Mouse (Mus musculus) small intestine, adult 2 months (tissue): ENCODE results near the gene Trim17. TPM values are rescaled to one million over a fixed set of nuclear protein-coding genes. Genes with fewer than 3 reads are reported as not detected.

Source experiments
- H3K27ac ChIP-seq: fragments of 200-500 bp; 2 replicates; pipeline ENCODE4 v1.5.1; 2012; ENCODE audit warnings: low read depth, low read length, control low read depth, inconsistent platforms; ENCODE audit not compliant: insufficient read depth
- H3K27me3 ChIP-seq: fragments of 200-500 bp; 2 replicates; pipeline ENCODE4 v1.6.1; 2012; ENCODE audit warnings: mild to moderate bottlenecking, moderate library complexity, low read length, inconsistent platforms; ENCODE audit not compliant: control insufficient read depth, insufficient read depth
- H3K36me3 ChIP-seq: fragments of 200-500 bp; 2 replicates; pipeline ENCODE4 v1.6.1; 2012; ENCODE audit warnings: mild to moderate bottlenecking, low read length, control low read depth, inconsistent platforms; ENCODE audit not compliant: control insufficient read depth, insufficient read depth
- H3K4me1 ChIP-seq: fragments of 200-500 bp; 2 replicates; pipeline ENCODE4 v1.6.1; 2012; ENCODE audit warnings: low read length, inconsistent platforms, mixed read lengths; ENCODE audit not compliant: control insufficient read depth, insufficient read depth, insufficient read length
- H3K4me3 ChIP-seq: fragments of 200-500 bp; 2 replicates; pipeline ENCODE4 v1.5.1; 2012; ENCODE audit warnings: low read depth, mild to moderate bottlenecking, control low read depth, inconsistent platforms, low read length, moderate library complexity
- CTCF ChIP-seq: fragments of 200-500 bp; IDR thresholded peaks from 2 replicates; pipeline ENCODE4 v1.5.1; 2012; ENCODE audit warnings: low read depth, mild to moderate bottlenecking, control low read depth, inconsistent platforms, low read length, moderate library complexity, mixed read lengths; ENCODE audit not compliant: insufficient replicate concordance, insufficient read length; ENCODE audit errors: extremely low read depth
- POLR2A ChIP-seq: fragments of 200-500 bp; IDR thresholded peaks from 2 replicates; pipeline ENCODE4 v1.6.1; 2012; ENCODE audit warnings: low read depth, mild to moderate bottlenecking, control low read depth, inconsistent platforms, low read length, moderate library complexity
- WGBS: fragments of 180-500 bp; shearing (Covaris S2); methylation state at CpG from one replicate; pipeline ENCODE4 v1.1.7; 2018; 5-methylcytosine and 5-hydroxymethylcytosine counted together
- polyA plus RNA-seq: library from polyadenylated mRNA; depleted of rRNA; stranded (reverse); fragments of >200 nt; gene quantifications from 2 replicates; pipeline ENCODE4 v1.2.3, GENCODE M21; 2012

Trim17 gene
- polyA plus RNA-seq, 1 experiment: 0.08 TPM

DNA sequence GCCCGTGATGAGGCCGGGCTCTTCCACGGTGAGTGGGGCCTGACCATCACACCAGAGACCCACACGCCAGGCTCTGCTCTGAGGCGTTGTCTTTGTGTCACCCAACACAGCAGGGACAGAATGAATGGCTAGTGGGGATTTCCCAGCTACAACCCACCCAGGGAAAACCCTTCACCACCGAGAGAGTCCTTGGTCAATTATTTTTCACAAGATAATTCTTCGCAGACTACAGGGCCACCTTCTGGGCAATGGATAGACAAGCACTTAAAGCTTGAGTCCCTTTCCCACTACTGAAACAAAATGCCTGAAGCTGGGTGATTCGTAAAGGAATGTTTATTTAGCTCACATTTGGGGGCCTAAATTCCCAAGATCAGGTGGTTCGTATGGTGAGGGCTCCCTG is 32.1 kb upstream of the Trim17 start:
- H3K36me3 ChIP-seq: no peaks in the 10 kb centered on the region
- no peaks in the 10 kb centered on the region for H3K27me3 ChIP-seq
- H3K4me3 ChIP-seq: no peak overlapping the region
- TF ChIP-seq POLR2A (no peak), CTCF (no peak)
- H3K27ac ChIP-seq: no peak overlapping the region
- no peaks in the 10 kb centered on the region for H3K4me1 ChIP-seq
- WGBS: 76% methylated on average over 9 of the region's 9 CpGs

DNA sequence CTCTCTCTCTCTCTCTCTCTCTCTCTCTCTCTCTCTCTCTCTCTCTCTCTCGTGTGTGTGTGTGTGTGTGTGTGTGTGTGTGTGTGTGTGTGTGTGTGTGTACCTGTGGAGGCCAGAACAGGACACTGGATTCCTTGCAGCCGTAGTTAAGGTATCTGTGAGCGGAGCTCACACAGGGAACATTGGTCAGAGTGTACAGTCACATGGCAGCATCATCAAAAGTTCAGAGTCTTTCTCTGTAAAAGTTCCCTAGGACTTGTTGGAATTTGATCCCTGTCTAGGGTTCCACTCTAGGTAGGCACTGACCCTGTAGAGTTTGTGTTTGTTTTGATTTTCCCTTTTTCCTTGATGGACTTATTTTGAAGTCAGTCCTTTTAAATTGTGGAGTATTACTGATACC is 27.8 kb upstream of the Trim17 start:
- Histone ChIP-seq H3K27ac (no peak overlapping the region), H3K36me3 (0 out of 2 replicates have a peak, but pooled peaks cover 2% of the 10 kb centered on the region), H3K4me3 (no peak overlapping the region), H3K4me1 (peaks cover 13% of the 10 kb centered on the region; the same call in 1 of the 2 replicates), H3K27me3 (no peaks in the 10 kb centered on the region)
- WGBS: 43% methylated on average over 2 of the region's 3 CpGs
- TF ChIP-seq POLR2A (no peak), CTCF (no peak)

DNA sequence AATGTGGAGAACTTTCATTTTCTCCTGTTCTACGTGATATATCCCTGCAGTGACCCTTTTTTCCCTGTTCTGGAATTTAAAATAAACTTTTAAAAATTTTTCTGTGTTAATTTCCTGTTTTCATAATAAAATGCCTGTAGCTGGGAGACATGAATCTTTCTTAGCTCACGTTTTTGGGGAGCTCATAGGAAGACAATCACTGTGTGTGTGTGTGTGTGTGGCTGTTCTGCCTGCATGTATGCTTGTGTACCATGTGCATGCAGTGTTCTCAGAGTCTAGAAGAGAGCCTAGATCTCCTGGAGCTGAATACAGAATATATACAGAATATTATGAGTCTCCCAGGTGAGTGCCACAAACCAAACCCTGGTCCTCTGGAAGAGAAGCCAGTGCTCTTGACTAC is 27.4 kb upstream of the Trim17 start:
- Histone ChIP-seq H3K4me3 (no peak overlapping the region), H3K36me3 (0 out of 2 replicates have a peak, but pooled peaks cover 3% of the 10 kb centered on the region), H3K27ac (no peak overlapping the region), H3K4me1 (peaks cover 16% of the 10 kb centered on the region; the same call in 1 of the 2 replicates), H3K27me3 (no peaks in the 10 kb centered on the region)
- TF ChIP-seq POLR2A (no peak), CTCF (no peak)
- 49% methylated on average over 2 of the region's 2 CpGs for WGBS

DNA sequence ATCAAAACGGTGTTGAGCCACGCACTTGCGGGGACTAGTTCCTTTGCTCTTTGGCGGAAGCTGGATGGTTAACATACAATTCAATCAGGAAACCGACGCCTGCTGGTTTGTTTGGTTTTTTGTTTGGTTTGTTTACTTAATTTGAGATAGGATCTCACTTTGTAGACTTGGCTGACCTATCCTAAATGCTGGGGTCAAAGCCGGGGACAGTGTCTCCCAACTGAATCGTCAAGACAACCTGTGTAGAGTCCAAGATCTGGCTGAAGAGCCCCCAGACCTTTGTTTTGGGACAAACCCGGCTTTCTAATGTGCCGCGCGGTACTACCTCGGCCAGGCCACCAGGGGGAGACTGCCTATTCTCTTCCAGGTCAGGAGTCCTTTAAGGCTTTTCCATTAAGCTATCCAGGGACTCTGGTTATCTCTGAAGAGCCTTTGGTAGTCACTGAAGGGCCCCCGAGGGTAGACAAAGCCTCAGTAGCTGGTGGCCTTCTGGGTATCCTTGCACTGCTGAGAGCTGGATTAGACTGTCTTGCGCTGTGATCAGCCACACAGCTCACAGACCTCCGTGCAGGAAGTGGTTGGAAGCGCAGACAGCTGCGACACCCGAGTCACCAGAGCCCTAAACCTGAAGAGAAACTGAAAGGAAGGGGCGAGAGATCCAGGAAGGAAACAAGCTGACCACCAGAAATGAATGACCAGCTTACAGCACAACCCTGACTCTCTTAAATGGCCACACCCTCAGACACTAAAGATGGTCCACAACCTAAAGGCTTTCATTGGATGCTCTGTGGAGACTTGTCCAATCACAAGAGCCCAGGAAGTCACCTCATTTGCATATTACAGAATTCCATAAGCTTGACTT is 26.5 kb upstream of the Trim17 start:
- WGBS: 2% methylated on average over 20 of the region's 20 CpGs
- Histone ChIP-seq H3K4me3 (peak overlapping the region; percentile 61), H3K36me3 (peaks cover 10% of the 10 kb centered on the region), H3K27ac (peak overlapping the region; percentile 73), H3K4me1 (peaks cover 19% of the 10 kb centered on the region; the same call in 1 of the 2 replicates), H3K27me3 (no peaks in the 10 kb centered on the region)
- 0 out of 2 replicates have a peak, but pooled peaks have one; percentile 17 for TF ChIP-seq POLR2A
- TF ChIP-seq CTCF: peak; percentile 98

DNA sequence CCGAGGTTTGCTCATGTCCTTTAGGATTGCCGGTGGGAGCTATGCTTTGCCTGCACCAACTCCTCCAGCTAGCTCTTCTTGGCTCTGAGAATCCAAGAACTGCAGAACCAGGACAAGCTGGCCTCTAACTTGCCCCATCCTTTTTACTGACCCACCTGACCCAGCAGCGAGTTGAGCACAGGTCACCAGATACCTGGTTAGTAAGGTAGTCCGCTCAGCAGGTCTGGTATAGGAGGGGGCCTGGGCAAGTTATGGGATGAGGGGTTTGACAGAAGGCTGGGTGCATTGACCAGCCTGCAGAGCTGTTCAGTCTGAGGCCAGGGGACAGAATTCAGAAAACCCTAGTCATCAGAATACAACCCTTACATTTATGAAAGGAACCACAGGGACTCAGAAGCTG is 25.4 kb upstream of the Trim17 start:
- Histone ChIP-seq H3K36me3 (peaks cover 20% of the 10 kb centered on the region), H3K4me1 (peaks cover 19% of the 10 kb centered on the region; the same call in 1 of the 2 replicates), H3K27me3 (no peaks in the 10 kb centered on the region), H3K4me3 (no peak overlapping the region), H3K27ac (no peak overlapping the region)
- TF ChIP-seq CTCF: no peak
- no peak for TF ChIP-seq POLR2A
- 79% methylated on average over 4 of the region's 4 CpGs for WGBS

DNA sequence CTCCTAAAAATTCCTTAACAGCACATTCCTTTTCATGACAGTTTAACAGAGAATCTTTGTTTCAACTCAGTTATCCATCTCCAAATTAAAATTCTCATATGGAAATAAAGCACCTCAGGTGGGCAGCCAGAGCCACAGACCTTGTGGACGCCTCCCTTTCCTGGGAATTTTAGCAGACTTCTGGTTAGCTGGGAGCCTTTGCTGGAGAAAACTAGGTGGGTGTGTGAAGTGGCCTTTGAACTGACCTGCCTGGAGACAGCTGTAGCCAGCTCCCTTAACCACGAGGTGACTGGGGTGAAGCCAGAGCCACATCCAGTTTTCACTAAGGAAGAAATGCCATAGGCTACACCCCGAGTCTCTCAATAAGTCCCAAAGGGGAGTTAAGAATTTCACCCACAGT is 24.8 kb upstream of the Trim17 start:
- no peak overlapping the region for H3K27ac ChIP-seq
- TF ChIP-seq POLR2A (no peak), CTCF (no peak)
- peaks cover 19% of the 10 kb centered on the region; the same call in 1 of the 2 replicates for H3K4me1 ChIP-seq
- peaks cover 24% of the 10 kb centered on the region for H3K36me3 ChIP-seq
- 23% methylated on average over 3 of the region's 3 CpGs for WGBS
- H3K27me3 ChIP-seq: no peaks in the 10 kb centered on the region
- H3K4me3 ChIP-seq: no peak overlapping the region

DNA sequence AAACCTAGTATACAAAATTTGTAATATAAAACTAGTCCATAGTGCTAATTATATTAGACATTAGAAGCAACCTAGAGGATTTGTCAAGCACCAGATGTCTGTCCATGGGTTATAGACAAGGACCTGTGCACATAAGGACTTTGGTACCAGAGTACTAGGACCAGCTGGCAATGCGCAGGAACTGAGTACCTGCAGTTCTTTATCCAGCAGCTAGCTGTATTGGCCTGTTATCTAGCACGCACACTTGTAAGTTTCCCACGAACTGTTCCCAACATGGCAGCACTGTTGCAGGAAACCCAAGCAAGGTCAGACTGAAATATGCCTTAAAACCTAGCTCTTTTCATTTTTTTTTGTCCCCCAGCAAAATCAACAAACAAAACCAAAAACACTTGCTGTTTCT is 24.2 kb upstream of the Trim17 start:
- Histone ChIP-seq H3K27me3 (no peaks in the 10 kb centered on the region), H3K36me3 (peaks cover 24% of the 10 kb centered on the region), H3K27ac (no peak overlapping the region), H3K4me3 (no peak overlapping the region), H3K4me1 (peaks cover 19% of the 10 kb centered on the region; the same call in 1 of the 2 replicates)
- 78% methylated on average over 3 of the region's 3 CpGs for WGBS
- TF ChIP-seq CTCF: no peak
- TF ChIP-seq POLR2A: no peak
